Mouse (Mus musculus): Measurements from ENCODE around the gene Cxcl1. TPM values are rescaled to one million over a fixed set of nuclear protein-coding genes. Genes with fewer than 3 reads are reported as not detected.

Cxcl1 gene
- polyA plus RNA-seq, 1 experiment from 2014 or later, result 0.42 TPM

GRCm38 (mm10) chr5:90903339-90904020 is 12.4 kb downstream of the Cxcl1 start, which contains the start of gene Cxcl2:
TSS of gene Cxcl2 (plus strand) at chr5:90903871.
- H3K27ac ChIP-seq (replicated peaks in 1 of 2; ENCODE audit: control insufficient read depth in 1 of 2, insufficient read depth in 1 of 2, low read depth in 2 of 2, low read length in 2 of 2), result no peak within 1 kb of the TSS
- 0 out of 2 replicates have a peak within 1 kb of the TSS, but pooled peaks have one; percentile 30 for H3K9ac ChIP-seq (ENCODE audit: low read length)
- H3K36me3 ChIP-seq (ENCODE audit: control insufficient read depth, insufficient read depth, low read length), result no peaks in the 10 kb centered on the region
- 10% methylated on average over 22 of the region's 22 CpGs for WGBS
- H3K27me3 ChIP-seq (ENCODE audit: control insufficient read depth, insufficient read depth, low read length), result peaks cover 20% of the 10 kb centered on the region
- H3K4me1 ChIP-seq (ENCODE audit: control insufficient read depth in 2 of 2, insufficient read depth in 2 of 2, low read length in 2 of 2), result peaks cover 2 to 5% of the 10 kb centered on the region in 2 experiments; a peak in 2 of 4 replicates
- H3K4me2 ChIP-seq (ENCODE audit: low read length), result peak within 1 kb of the TSS; percentile 80
- no peaks in the 10 kb centered on the region for H3K9me3 ChIP-seq (ENCODE audit: control insufficient read depth, low read length)
- no peak for ATAC-seq (ENCODE audit: insufficient number of reproducible peaks, insufficient read depth, low FRiP score, low read depth)
- peak within 1 kb of the TSS; percentile 31 to 32 for H3K4me3 ChIP-seq (ENCODE audit: control insufficient read depth in 1 of 2, insufficient read depth in 1 of 2, low read depth in 1 of 2, low read length in 2 of 2)

GRCm38 (mm10) chr5:90908983-90909382 is 17.9 kb downstream of the Cxcl1 start:
- no peak for ATAC-seq (ENCODE audit: insufficient number of reproducible peaks, insufficient read depth, low FRiP score, low read depth)
- H3K4me1 ChIP-seq (ENCODE audit: control insufficient read depth in 2 of 2, insufficient read depth in 2 of 2, low read length in 2 of 2), result no peaks in the 10 kb centered on the region
- H3K36me3 ChIP-seq (ENCODE audit: control insufficient read depth, insufficient read depth, low read length), result no peaks in the 10 kb centered on the region
- peaks cover 12% of the 10 kb centered on the region for H3K27me3 ChIP-seq (ENCODE audit: control insufficient read depth, insufficient read depth, low read length)
- 3% methylated on average over 2 of the region's 2 CpGs for WGBS
- no peak overlapping the region for H3K27ac ChIP-seq (replicated peaks in 1 of 2; ENCODE audit: control insufficient read depth in 1 of 2, insufficient read depth in 1 of 2, low read depth in 2 of 2, low read length in 2 of 2)
- H3K4me2 ChIP-seq (ENCODE audit: low read length), result no peak overlapping the region
- no peak overlapping the region for H3K4me3 ChIP-seq (ENCODE audit: control insufficient read depth in 1 of 2, insufficient read depth in 1 of 2, low read depth in 1 of 2, low read length in 2 of 2)
- H3K9ac ChIP-seq (ENCODE audit: low read length), result no peak overlapping the region
- H3K9me3 ChIP-seq (ENCODE audit: control insufficient read depth, low read length), result no peaks in the 10 kb centered on the region

- Histone ChIP-seq H3K4me2 (ENCODE audit: low read length) (no peak overlapping the region), H3K27me3 (ENCODE audit: control insufficient read depth, insufficient read depth, low read length) (no peaks in the 10 kb centered on the region), H3K27ac (replicated peaks in 1 of 2; ENCODE audit: control insufficient read depth in 1 of 2, insufficient read depth in 1 of 2, low read depth in 2 of 2, low read length in 2 of 2) (no peak overlapping the region), H3K4me1 (ENCODE audit: control insufficient read depth in 2 of 2, insufficient read depth in 2 of 2, low read length in 2 of 2) (no peaks in the 10 kb centered on the region), H3K4me3 (ENCODE audit: control insufficient read depth in 1 of 2, insufficient read depth in 1 of 2, low read depth in 1 of 2, low read length in 2 of 2) (no peak overlapping the region), H3K9me3 (ENCODE audit: control insufficient read depth, low read length) (no peaks in the 10 kb centered on the region), H3K36me3 (ENCODE audit: control insufficient read depth, insufficient read depth, low read length) (no peaks in the 10 kb centered on the region), H3K9ac (ENCODE audit: low read length) (no peak overlapping the region)
- WGBS, result 58% methylated on average over 2 of the region's 2 CpGs
- ATAC-seq (ENCODE audit: insufficient number of reproducible peaks, insufficient read depth, low FRiP score, low read depth), result no peak
These were observed 28.5 kb downstream of the Cxcl1 start for GRCm38 (mm10) chr5:90919495-90919894.

DNA sequence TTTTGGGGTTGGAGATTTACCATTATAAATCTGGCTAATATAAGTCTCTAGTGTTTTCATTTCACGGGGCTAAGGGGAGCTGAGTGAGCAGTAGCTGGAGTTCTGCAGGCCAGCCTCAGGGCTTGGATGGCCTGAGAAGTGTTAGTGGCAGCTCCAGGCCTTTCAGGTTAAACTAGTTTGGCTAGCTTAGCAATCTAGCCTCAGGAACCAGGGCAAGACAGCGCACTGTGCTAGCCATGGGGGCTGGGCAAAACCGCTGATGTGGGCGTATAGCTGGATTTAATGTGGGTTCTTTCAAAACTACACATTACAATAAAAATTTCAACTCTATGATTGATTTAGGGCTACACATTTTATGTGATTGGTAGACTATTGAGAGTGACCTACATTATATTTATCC is 31.9 kb downstream of the Cxcl1 start:
- no peaks in the 10 kb centered on the region for H3K4me1 ChIP-seq (ENCODE audit: control insufficient read depth in 2 of 2, insufficient read depth in 2 of 2, low read length in 2 of 2)
- ATAC-seq (ENCODE audit: insufficient number of reproducible peaks, insufficient read depth, low FRiP score, low read depth), result no peak
- no peak overlapping the region for H3K4me3 ChIP-seq (ENCODE audit: control insufficient read depth in 1 of 2, insufficient read depth in 1 of 2, low read depth in 1 of 2, low read length in 2 of 2)
- no peak overlapping the region for H3K4me2 ChIP-seq (ENCODE audit: low read length)
- 85% methylated on average over 4 of the region's 4 CpGs for WGBS
- H3K27me3 ChIP-seq (ENCODE audit: control insufficient read depth, insufficient read depth, low read length), result no peaks in the 10 kb centered on the region
- H3K36me3 ChIP-seq (ENCODE audit: control insufficient read depth, insufficient read depth, low read length), result no peaks in the 10 kb centered on the region
- no peak overlapping the region for H3K27ac ChIP-seq (replicated peaks in 1 of 2; ENCODE audit: control insufficient read depth in 1 of 2, insufficient read depth in 1 of 2, low read depth in 2 of 2, low read length in 2 of 2)
- no peak overlapping the region for H3K9ac ChIP-seq (ENCODE audit: low read length)
- no peaks in the 10 kb centered on the region for H3K9me3 ChIP-seq (ENCODE audit: control insufficient read depth, low read length)

DNA sequence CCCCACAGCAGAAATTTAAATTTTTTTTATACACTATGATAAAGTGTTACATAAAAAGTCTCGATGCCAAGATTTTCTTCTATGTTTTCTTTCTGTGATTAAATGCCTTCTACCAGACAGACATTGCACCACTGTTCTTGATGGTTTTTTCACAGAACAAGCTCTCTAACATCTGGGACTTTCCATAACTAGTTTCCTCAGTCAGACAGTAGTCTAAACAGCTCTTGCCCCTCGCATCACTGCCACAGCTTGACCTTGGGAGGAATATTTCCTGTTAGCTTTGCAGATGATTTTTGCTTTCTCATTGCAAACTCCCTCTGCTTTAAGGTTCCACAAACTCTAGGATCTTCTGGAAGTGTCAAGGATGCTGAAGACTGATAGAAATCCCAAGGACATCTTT is 39.5 kb downstream of the Cxcl1 start:
- Histone ChIP-seq H3K27ac (replicated peaks in 1 of 2; ENCODE audit: control insufficient read depth in 1 of 2, insufficient read depth in 1 of 2, low read depth in 2 of 2, low read length in 2 of 2) (peak overlapping the region; percentile 94 to 96; a peak in 3 of 4 replicates), H3K4me2 (ENCODE audit: low read length) (peak overlapping the region; percentile 71), H3K9me3 (ENCODE audit: control insufficient read depth, low read length) (no peaks in the 10 kb centered on the region), H3K4me3 (ENCODE audit: control insufficient read depth in 1 of 2, insufficient read depth in 1 of 2, low read depth in 1 of 2, low read length in 2 of 2) (peak overlapping the region; percentile 82 to 85), H3K4me1 (ENCODE audit: control insufficient read depth in 2 of 2, insufficient read depth in 2 of 2, low read length in 2 of 2) (peaks cover 2 to 14% of the 10 kb centered on the region in 2 experiments), H3K9ac (ENCODE audit: low read length) (peak overlapping the region; percentile 91), H3K36me3 (ENCODE audit: control insufficient read depth, insufficient read depth, low read length) (peaks cover 16% of the 10 kb centered on the region; the same call in 1 of the 2 replicates), H3K27me3 (ENCODE audit: control insufficient read depth, insufficient read depth, low read length) (no peaks in the 10 kb centered on the region)
- WGBS, result 54% methylated on average over 2 of the region's 2 CpGs
- ATAC-seq (ENCODE audit: insufficient number of reproducible peaks, insufficient read depth, low FRiP score, low read depth), result no peak; the same call in 1 of the 2 replicates

DNA sequence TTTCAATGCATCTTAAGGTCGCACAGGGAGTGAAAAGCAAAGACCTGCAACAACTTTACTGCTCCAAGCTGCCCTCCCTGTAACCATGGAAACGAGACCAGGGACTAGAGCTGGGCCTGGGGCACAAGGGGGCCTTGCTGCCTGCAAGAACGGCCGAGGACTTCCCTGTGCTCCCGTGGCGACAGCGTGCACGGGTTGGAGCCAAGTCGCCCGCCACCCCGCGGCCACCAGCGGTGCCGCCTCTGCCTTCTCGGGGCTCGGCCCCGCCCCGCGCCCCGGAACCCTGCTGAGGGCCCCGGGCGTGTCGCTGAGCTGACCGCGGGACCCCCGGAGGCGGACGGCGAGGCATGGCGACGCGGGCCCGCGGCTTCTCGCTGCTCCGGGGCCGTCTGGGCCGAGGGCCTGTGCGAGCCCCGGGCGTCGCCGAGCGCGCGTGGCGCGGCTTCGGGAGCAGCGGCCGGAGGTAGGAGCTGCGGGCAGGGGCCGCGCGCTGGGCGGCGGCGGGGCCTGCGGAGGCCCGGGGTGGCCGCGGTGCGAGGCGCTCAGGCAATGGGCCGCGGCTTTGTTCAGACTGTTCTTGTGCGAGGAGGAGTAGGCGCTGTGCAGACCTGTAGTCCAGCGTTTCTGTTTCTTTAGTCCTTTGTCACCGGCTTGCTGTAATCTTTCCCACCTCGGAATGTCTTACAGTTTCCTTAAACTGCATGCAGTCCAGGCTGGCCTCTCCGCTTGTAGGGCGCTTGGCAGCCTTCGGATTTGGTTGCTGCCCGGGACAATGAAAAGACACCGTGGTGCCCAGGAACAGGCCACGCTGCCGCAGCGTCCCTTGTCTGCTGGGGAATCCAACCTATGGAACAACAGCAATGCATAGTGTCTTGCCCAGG is 40.2 kb downstream of the Cxcl1 start, which contains the start of gene Mthfd2l:
Gene Mthfd2l, plus strand, starts transcription at position 147 of the 881 bp plus-strand sequence.
- WGBS, result under 1% methylated on average over 64 of the region's 79 CpGs
- ATAC-seq (ENCODE audit: insufficient number of reproducible peaks, insufficient read depth, low FRiP score, low read depth), result peak; percentile 98
- Histone ChIP-seq H3K9me3 (ENCODE audit: control insufficient read depth, low read length) (no peaks in the 10 kb centered on the region), H3K4me3 (ENCODE audit: control insufficient read depth in 1 of 2, insufficient read depth in 1 of 2, low read depth in 1 of 2, low read length in 2 of 2) (peak within 1 kb of the TSS; percentile 82 to 85), H3K27me3 (ENCODE audit: control insufficient read depth, insufficient read depth, low read length) (no peaks in the 10 kb centered on the region), H3K27ac (replicated peaks in 1 of 2; ENCODE audit: control insufficient read depth in 1 of 2, insufficient read depth in 1 of 2, low read depth in 2 of 2, low read length in 2 of 2) (peak within 1 kb of the TSS; percentile 94 to 96), H3K36me3 (ENCODE audit: control insufficient read depth, insufficient read depth, low read length) (peaks cover 16% of the 10 kb centered on the region; the same call in 1 of the 2 replicates), H3K4me2 (ENCODE audit: low read length) (peak within 1 kb of the TSS; percentile 71), H3K9ac (ENCODE audit: low read length) (peak within 1 kb of the TSS; percentile 91), H3K4me1 (ENCODE audit: control insufficient read depth in 2 of 2, insufficient read depth in 2 of 2, low read length in 2 of 2) (peaks cover 2 to 14% of the 10 kb centered on the region in 2 experiments)

DNA sequence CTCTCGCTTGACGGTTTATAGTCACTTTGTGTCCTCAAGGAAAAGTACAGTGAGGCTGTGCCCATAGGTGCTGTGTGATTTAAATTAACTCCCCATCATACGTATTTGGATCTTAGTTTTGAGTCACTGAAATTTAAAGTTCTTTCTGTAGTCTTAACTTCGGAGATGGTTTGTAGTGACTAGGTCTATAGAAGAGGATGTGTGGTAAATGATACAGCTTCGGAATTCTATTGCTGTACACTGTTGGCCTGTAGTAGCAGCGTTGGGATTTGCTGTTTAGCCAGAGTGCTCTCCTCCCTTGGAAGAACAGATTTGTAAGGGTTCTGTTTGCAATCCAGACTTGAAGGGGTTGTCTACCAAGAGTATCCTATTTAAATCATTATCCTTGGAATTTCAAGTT is 40.9 kb downstream of the Cxcl1 start:
- ATAC-seq (ENCODE audit: insufficient number of reproducible peaks, insufficient read depth, low FRiP score, low read depth), result no peak
- 7% methylated on average over 6 of the region's 6 CpGs for WGBS
- Histone ChIP-seq H3K27me3 (ENCODE audit: control insufficient read depth, insufficient read depth, low read length) (no peaks in the 10 kb centered on the region), H3K9me3 (ENCODE audit: control insufficient read depth, low read length) (no peaks in the 10 kb centered on the region), H3K9ac (ENCODE audit: low read length) (peak overlapping the region; percentile 91), H3K4me2 (ENCODE audit: low read length) (peak overlapping the region; percentile 71), H3K36me3 (ENCODE audit: control insufficient read depth, insufficient read depth, low read length) (peaks cover 16% of the 10 kb centered on the region; the same call in 1 of the 2 replicates), H3K27ac (replicated peaks in 1 of 2; ENCODE audit: control insufficient read depth in 1 of 2, insufficient read depth in 1 of 2, low read depth in 2 of 2, low read length in 2 of 2) (peak overlapping the region; percentile 94 to 96), H3K4me3 (ENCODE audit: control insufficient read depth in 1 of 2, insufficient read depth in 1 of 2, low read depth in 1 of 2, low read length in 2 of 2) (peak overlapping the region; percentile 82 to 85), H3K4me1 (ENCODE audit: control insufficient read depth in 2 of 2, insufficient read depth in 2 of 2, low read length in 2 of 2) (peaks cover 2 to 14% of the 10 kb centered on the region in 2 experiments)

Measured in heart, embryonic 14.5 days (tissue).